Mouse (Mus musculus): ENCODE results near the gene Cdk7.
"Not testable (repeated sequence)": the region's sequence is repeated elsewhere in the genome, so short reads cannot be mapped to it uniquely, and the experiment has no call there.

The Cdk7 gene

DNA sequence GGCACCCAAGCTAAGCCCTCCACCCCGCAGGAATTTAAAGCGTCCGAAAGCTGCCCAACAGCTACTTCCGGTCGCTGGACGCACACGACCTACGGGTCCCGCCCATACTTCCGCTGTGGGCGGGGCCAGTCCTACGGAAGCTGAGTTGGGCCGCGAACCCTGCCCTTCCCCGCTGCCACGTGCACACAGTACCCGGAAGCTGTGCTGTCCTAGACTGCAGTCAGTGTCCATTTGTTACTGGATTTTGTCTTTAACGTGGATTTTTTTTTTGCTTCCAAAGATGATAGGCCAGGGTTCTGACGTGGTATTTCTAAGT is at the start of gene Cdk7:
Gene Cdk7, minus strand, starts transcription at position 79 of the 316 bp plus-strand sequence.
- in situ Hi-C loops (cut with MboI; ENCODE audit: low pct_unique_long_range_greater_than_20kb in 1 of 2, low sequenced_read_pairs in 2 of 2, unreplicated experiment in 1 of 2) = no loop called here

DNA sequence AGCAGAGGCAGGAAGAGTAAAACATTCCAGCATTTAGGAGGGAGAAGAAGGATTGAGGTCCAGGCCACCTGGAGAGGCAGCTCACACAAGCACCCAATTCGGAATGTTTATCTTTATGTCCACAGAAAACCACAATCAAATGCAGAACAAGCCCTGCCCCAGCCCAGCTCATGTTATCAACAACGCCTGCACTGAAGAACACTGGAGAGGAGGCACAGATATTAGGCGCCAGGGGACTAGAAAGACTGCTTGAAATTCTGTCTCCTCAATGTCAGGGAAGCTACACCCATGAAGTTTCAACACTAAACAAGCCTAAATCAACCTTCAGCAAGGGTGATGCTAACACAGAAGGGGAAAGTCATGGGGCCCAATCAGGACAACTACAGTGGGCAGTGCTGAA is 46.8 kb upstream of the Cdk7 start:
- in situ Hi-C loops (cut with MboI; ENCODE audit: low pct_unique_long_range_greater_than_20kb in 1 of 2, low sequenced_read_pairs in 2 of 2, unreplicated experiment in 1 of 2) = no loop called here

DNA sequence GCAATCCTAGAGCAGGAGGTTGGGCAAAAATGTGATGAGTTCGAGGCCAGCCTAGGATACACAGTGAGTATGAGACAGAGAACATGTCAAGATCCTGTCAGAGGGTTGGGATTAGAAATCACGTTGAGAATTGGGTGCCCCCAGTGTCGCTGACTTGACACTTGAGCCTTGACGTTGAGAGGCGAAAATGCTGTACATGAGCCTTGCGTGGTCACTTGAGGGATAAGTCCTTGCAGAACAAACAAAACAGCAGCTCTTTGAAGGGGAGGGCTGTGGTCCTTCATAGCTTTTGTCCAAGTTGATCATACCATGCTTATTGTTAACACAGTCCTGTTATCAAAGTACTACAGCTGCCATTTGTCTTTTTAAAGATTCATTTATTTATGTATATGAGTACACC is 46.0 kb upstream of the Cdk7 start:
- in situ Hi-C loops (cut with MboI; ENCODE audit: low pct_unique_long_range_greater_than_20kb in 1 of 2, low sequenced_read_pairs in 2 of 2, unreplicated experiment in 1 of 2) = no loop called here

DNA sequence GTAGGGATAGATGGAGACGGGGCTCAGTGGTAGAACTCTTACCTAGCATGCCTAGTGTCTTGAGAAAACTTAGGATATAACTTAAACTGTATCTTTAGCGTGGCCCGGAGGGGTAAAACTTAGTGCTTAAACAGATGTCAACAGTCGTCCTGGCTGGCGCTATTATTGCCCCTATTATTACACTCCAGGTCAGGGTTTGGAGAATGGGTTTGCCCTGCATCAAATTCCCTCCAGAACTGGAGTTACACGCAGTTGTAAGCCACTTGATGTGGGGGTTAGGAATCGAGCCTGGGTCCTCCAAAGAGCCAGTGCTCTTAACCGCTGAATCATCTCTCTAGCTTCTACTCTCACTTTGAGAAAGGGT is 45.3 kb upstream of the Cdk7 start:
- in situ Hi-C loops (cut with MboI; ENCODE audit: low pct_unique_long_range_greater_than_20kb in 1 of 2, low sequenced_read_pairs in 2 of 2, unreplicated experiment in 1 of 2) = no loop called here

DNA sequence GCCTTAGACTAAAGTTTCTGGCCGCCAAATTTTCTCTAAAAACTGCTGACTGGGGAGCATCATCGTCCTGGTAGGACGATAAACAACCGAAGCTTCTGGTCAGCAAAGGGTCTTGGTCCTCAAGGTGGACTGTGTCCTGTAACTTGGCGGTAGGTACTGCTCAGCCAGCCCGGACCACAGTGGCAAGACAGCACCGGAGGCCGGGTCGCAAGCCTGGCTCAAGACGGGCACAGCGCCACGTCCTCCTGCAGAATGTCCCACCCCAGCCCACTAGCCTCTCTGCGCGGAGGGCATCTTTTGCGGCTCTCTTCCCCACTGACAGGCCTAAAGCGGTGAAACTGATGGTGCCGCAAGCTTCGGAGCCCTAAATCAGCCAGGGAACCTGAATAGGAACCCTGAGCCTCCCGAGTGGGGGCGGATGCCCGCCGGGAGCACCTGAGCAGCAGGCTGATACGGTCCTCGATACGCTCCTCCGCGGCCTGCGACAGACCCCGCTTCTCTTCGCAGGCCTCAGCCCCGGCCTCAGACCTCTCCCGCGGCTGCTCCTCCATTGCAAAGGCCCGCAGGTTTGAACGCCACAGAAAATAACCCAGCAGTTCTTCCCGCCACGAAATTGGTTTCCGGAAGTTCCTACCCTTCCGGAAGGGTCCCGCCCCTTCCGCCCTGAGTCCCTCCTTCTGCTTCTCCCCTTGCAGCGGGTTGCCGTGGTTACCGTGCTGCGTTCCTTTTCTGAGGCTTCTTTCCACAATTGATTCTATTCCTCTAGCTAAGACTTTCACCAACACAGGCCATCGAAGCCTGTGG is 44.7 kb upstream of the Cdk7 start, which contains the start of gene Cenph:
Gene Cenph, minus strand, starts transcription at position 648 of the 804 bp plus-strand sequence.
- in situ Hi-C loops (cut with MboI; ENCODE audit: low pct_unique_long_range_greater_than_20kb in 1 of 2, low sequenced_read_pairs in 2 of 2, unreplicated experiment in 1 of 2) = no loop called here

DNA sequence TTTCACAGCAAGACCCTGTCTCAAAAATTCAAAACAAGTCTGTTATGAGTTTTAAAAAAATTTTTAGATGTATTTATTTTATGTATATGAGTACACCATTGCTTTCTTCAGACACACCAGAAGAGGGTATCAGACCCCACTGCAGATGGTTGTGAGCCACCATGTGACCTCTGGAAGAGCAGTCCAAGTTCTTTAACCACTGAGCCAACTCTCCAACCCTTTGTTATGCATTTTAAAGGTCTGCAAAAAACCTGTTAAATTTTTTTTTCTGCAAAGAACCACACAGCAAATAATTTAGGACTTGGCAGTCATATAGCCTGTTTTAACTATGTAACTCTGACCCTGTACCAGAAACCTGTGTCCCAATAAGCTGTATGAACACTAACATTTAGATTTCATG is 44.0 kb upstream of the Cdk7 start:
- in situ Hi-C loops (cut with MboI; ENCODE audit: low pct_unique_long_range_greater_than_20kb in 1 of 2, low sequenced_read_pairs in 2 of 2, unreplicated experiment in 1 of 2) = no loop called here

DNA sequence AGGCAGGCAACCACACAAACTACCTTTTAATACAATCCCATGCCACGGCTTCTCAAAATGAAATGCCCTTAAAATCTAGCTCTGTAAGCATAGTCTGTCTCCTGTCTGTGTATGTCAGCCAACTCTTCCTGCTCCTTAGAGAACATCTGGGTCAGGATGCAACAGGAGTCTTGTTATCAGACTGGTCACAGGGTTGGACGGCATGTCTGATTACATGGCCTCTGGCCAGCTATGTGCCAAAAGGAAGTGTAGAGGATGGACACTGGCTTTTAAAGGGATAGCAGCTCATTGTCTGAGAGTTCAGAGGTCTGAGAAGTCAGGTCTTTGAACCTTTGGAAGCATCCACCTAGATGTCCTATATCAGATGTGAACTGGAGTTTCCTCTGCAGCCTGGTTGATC is 24.6 kb upstream of the Cdk7 start:
- in situ Hi-C loops (cut with MboI; ENCODE audit: low pct_unique_long_range_greater_than_20kb in 1 of 2, low sequenced_read_pairs in 2 of 2, unreplicated experiment in 1 of 2) = no loop called here

DNA sequence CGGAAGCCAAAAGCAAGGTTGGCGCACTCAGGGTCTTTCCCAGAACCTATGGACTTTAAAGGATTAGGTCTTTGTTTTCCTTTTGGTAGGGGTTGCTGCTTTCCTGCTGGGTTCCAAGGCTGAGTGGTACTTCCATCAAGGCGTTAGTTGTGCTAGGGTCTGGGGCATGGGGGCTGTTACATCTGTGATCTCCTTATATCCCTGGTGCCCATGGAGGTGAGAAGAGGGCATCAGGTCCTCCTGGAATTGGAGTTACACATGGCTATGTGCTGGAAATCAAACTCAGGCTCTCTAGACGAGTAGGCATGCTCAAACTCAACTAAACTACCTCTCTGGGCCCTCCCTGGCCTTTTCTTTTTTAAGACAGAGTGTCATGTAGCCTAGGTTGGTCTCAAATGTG is 23.4 kb upstream of the Cdk7 start:
- in situ Hi-C loops (cut with MboI; ENCODE audit: low pct_unique_long_range_greater_than_20kb in 1 of 2, low sequenced_read_pairs in 2 of 2, unreplicated experiment in 1 of 2) = no loop called here

DNA sequence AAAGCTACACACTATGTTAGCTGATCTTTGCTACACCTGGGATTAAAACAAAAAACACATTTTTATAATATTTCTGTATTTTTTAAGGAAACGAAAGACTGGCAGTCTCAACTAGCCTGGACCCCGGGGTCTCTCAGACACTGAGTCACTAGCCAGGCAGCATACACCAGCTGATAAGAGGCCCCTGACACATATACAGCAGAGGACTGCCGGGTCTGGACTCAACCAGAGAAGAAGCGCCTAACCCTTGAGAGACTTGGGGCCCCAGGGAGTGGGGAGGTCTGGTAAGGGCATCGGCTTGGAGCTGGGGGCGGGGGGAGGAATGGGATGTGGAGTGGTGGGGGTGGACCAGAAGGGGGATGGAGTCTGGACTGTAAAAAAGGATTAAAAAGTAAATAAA is 22.3 kb upstream of the Cdk7 start:
- in situ Hi-C loops (cut with MboI; ENCODE audit: low pct_unique_long_range_greater_than_20kb in 1 of 2, low sequenced_read_pairs in 2 of 2, unreplicated experiment in 1 of 2) = no loop called here

DNA sequence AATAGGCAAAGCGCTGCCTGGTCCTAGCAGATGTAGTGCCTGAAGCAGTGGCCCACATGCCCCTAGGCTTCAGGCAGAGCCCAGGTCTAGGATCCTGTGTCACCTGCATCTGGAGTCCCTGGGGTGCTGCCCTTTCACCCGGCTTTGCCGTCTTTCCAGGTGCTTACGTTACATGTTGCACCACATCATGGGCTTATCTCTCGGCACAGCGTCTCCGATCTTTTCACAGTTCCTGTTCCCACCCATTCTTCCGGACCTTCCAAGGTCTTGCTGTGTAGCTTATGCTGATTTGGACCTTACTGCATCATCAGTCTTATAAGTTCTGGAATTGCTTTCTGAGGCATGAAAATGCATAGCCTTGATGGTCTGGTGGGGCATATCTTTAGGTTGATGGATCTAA is 21.8 kb upstream of the Cdk7 start:
- in situ Hi-C loops (cut with MboI; ENCODE audit: low pct_unique_long_range_greater_than_20kb in 1 of 2, low sequenced_read_pairs in 2 of 2, unreplicated experiment in 1 of 2) = no loop called here

DNA sequence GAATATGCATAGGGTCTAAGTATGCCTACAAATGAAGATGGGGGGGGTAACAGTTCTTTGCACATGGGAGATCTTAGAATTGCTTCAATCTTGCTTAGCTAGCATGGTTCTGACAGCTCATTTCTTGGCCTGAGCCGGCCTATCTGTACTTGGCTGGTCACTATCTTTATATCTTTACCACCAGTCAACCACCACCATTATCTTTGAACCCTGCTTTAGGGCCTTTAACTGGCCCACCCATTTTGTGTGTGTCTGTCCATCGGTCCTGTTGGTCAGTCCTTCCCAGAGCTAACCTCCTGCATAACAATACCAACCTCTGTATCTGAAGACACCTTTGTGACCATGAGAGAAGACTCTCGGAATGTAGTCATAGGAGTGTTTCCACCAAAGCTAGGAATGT is 20.7 kb upstream of the Cdk7 start:
- in situ Hi-C loops (cut with MboI; ENCODE audit: low pct_unique_long_range_greater_than_20kb in 1 of 2, low sequenced_read_pairs in 2 of 2, unreplicated experiment in 1 of 2) = no loop called here

DNA sequence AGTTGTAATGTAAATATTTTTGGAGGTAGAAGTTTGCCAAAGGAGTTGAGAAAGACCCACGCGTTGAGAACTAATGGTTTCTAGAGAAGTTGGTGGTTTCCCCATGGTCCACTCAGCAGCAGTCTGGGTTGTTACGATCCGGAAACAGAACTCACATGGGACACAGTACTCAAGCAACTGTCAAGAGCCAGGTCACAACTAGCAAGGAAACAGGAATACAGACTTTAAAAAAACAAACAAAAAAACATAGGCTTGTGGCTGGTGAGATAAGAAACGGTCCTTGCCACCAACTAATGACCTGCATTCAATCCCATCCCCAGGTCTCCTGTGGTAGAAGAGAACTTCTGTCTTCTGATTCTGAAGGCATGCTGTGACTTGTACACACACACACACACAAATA is 20.1 kb upstream of the Cdk7 start:
- in situ Hi-C loops (cut with MboI; ENCODE audit: low pct_unique_long_range_greater_than_20kb in 1 of 2, low sequenced_read_pairs in 2 of 2, unreplicated experiment in 1 of 2) = no loop called here

DNA sequence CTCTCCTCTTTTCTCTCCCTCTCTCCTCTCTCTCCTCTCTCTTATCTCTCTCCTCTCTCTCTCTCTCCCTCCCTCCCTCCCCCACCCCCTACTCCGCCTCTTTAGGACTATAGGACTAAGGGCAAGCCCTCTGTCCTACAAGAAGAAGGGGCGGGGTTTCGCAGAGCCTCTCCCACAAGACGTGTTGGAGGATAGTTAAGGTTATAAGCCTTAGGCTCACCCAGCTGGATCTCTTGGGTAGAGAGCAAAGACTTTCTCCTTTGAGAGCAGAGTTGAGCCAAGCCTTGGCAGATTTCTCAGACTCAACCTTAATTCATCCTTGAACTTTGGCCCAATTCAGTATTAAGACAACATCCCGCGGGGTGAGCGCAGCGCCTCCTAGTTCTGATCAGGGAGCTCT is 17.9 kb upstream of the Cdk7 start:
- in situ Hi-C loops (cut with MboI; ENCODE audit: low pct_unique_long_range_greater_than_20kb in 1 of 2, low sequenced_read_pairs in 2 of 2, unreplicated experiment in 1 of 2) = no loop called here

DNA sequence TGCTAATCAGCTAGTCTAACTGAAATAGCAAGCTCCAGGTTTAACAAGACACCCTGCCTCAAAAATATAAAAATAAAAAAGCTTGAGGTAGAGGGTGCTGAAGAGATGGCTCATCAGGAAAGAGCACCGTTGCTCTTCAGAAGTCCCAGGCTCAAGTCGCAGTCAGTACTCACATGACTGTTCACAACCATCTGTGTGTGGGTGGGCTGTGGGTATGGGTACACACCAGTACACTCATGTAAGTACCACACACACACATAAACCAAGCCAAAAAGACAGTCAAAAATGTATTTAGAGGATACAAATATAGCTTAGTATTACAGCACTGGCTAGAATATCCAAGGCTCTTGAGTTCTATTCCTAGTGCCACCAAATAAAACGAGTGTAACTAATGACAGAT is 15.4 kb upstream of the Cdk7 start:
- in situ Hi-C loops (cut with MboI; ENCODE audit: low pct_unique_long_range_greater_than_20kb in 1 of 2, low sequenced_read_pairs in 2 of 2, unreplicated experiment in 1 of 2) = no loop called here

DNA sequence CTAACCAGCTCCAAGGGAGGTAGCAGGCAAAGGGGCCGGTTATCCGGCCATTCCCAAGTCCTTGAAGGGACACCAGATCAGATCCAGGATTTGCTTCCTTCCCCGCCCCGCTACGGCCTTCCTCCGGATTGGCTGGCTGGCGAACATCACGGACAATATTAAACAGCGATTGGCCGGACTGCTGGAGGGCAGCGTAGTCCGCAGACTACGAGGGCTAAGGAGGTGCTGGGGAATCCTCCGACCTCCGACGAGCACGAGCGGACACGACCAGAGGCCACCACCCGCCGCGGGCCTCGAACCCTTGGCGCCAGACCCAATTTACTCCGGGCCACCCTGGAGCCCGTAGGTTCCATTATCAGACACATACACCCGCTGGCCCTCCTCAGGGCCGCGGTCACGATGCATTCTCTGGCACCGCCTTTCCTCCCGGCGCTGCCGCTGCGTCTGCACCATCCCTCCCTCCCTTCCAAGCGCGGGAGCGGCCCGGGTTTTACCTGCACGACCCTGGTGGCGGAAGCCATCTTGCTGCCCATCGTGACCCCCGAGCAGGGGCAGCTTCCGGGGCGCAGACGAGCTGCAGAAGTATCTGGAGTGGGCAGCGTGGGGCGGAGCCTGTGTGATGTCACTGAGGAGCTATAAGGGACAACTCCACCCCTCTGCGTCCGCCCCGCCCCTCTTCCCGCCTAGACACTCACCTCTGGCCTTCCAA is 13.5 kb upstream of the Cdk7 start, which contains the start of gene Mrps36:
Gene Mrps36, minus strand, starts transcription at position 624 of the 709 bp plus-strand sequence.
- in situ Hi-C loops (cut with MboI; ENCODE audit: low pct_unique_long_range_greater_than_20kb in 1 of 2, low sequenced_read_pairs in 2 of 2, unreplicated experiment in 1 of 2) = no loop called here

DNA sequence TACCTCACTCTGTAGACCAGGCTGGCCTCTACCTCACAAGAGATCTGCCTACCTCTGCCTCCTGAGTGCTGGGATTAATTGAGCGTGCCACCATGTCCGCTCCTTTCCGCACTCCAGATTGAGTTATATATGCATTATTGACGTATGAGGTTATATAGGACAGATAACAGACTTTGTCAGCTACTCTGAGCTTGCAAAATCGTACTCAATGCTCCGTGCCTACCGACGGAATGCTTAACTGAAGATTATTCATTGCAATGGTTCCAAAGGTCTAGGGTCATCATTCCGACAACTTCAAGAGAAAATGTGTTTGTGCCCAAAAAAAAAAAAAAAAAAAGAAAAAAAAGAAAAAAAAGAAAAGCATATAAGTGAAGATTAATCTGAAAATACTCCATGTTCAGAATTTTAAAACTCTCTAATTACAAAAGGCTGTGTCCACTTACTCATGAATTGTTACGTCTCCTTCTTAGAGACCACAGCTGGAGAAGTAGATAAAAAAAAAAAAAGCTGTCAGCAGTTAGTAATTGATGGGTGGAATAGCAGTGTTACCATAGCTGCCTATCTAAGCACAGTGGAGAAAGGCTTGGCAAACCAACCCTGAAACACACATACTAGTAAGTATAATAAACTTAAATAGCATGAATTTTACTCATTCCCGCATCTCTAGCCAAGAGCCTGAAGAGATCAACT is 12.8 kb upstream of the Cdk7 start:
- in situ Hi-C loops (cut with MboI; ENCODE audit: low pct_unique_long_range_greater_than_20kb in 1 of 2, low sequenced_read_pairs in 2 of 2, unreplicated experiment in 1 of 2) = no loop called here

DNA sequence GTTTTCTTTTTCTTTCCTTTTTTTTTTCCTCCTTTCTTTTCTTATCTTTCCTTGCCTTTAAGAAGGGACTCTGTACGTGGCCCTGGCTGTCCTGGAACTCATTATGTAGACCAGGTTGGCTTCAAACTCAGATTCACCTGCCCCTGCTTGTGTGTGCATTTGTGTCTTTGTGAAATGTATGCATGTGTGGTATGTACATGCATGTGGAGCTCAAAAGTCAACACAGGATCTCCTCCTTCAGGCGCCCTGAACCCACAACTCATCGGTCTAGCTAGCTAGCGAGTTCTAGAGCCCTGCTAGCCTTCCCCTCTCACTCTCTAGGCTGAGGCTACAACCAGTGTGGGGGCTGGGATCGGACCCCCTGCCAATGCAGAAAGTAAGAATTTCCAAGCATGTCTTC is 12.1 kb upstream of the Cdk7 start:
- in situ Hi-C loops (cut with MboI; ENCODE audit: low pct_unique_long_range_greater_than_20kb in 1 of 2, low sequenced_read_pairs in 2 of 2, unreplicated experiment in 1 of 2) = no loop called here

DNA sequence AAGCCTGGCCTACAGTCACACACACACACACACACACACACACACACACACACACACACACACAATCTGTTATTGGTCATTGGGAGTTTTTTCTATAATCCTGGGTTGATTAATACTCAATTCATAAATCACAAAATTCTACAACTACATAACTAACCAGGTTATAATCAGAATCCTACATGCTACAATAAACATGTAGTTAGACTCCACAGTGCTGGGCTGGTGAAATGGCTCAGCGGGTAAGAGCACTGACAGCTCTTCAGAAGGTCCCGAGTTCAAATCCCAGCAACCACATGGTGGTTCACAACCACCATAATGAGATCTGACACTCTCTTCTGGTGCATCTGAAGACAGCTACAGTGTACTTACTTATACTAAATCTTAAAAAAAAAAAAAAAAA is 2.0 kb upstream of the Cdk7 start:
- in situ Hi-C loops (cut with MboI; ENCODE audit: low pct_unique_long_range_greater_than_20kb in 1 of 2, low sequenced_read_pairs in 2 of 2, unreplicated experiment in 1 of 2) = no loop called here

DNA sequence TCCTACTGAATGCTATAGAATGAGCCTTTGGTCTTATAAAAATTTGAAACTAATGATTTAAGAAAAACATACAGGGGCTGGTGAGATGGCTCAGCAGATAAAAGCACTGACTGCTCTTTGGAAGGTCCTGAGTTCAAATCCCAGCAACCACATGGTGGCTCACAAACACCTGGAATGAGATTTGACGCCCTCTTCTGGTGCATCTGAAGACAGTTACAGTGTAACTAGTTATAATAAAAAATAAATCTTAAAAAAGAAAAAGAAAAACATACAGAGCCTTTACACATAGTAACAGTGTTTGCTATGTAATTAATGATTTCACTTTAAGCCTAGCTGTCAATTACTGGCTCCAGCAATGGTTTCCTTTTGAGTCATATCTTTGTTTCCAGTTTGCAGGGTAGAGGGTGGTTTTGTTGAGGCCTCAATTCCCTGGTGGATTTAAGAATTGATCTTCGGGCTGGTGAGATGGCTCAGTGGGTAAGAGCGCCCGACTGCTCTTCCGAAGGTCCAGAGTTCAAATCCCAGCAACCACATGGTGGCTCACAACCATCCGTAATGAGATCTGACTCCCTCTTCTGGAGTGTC is 815 bp upstream of the Cdk7 start:
- in situ Hi-C loops (cut with MboI; ENCODE audit: low pct_unique_long_range_greater_than_20kb in 1 of 2, low sequenced_read_pairs in 2 of 2, unreplicated experiment in 1 of 2) = not testable (repeated sequence)
